Mouse (Mus musculus) ovary, adult 18-20 months (tissue): Measurements from ENCODE around the gene Chd1.
"Not testable (repeated sequence)": the region's sequence is repeated elsewhere in the genome, so short reads cannot be mapped to it uniquely, and the experiment has no call there.

Source experiments
- DNase-seq: peaks from one replicate; pipeline ENCODE4 v3.0.0; 2022; ENCODE audit warnings: low spot score, mixed read lengths

The Chd1 gene

GRCm38 (mm10) chr17:15737346-15737917 is 32.7 kb downstream of the Chd1 start:
- no peak for DNase-seq

GRCm38 (mm10) chr17:15741836-15742235 is 37.1 kb downstream of the Chd1 start:
- no peak for DNase-seq

- DNase-seq, result no peak
These were observed 38.2 kb downstream of the Chd1 start for GRCm38 (mm10) chr17:15742953-15743352.

GRCm38 (mm10) chr17:15743379-15743778 is 38.6 kb downstream of the Chd1 start:
- peak; percentile 3 for DNase-seq

GRCm38 (mm10) chr17:15746696-15747095 is 41.9 kb downstream of the Chd1 start:
- DNase-seq, result no peak

GRCm38 (mm10) chr17:15748022-15748421 is 43.3 kb downstream of the Chd1 start:
- no peak for DNase-seq

GRCm38 (mm10) chr17:15751264-15751663 is 46.5 kb downstream of the Chd1 start:
- DNase-seq, result not testable (repeated sequence)

- DNase-seq, result no peak
These were observed 56.4 kb downstream of the Chd1 start for GRCm38 (mm10) chr17:15761191-15761590.

- no peak for DNase-seq
These were observed 64.4 kb downstream of the Chd1 start for GRCm38 (mm10) chr17:15769081-15769724.

- no peak for DNase-seq
These were observed 69.2 kb downstream of the Chd1 start for GRCm38 (mm10) chr17:15773956-15774355.

- no peak for DNase-seq
These were observed 69.9 kb downstream of the Chd1 start for GRCm38 (mm10) chr17:15774565-15775215.

- DNase-seq, result no peak
These were observed 71.6 kb downstream of the Chd1 start for GRCm38 (mm10) chr17:15776349-15776748.

GRCm38 (mm10) chr17:15777979-15778378 is 73.2 kb downstream of the Chd1 start:
- no peak for DNase-seq

GRCm38 (mm10) chr17:15787036-15787435 is 82.3 kb downstream of the Chd1 start:
- no peak for DNase-seq

GRCm38 (mm10) chr17:15790716-15791115 is 85.9 kb downstream of the Chd1 start:
- DNase-seq, result no peak

GRCm38 (mm10) chr17:15799195-15799793 is 94.5 kb downstream of the Chd1 start:
- no peak for DNase-seq

- DNase-seq, result no peak
These were observed 99.4 kb downstream of the Chd1 start for GRCm38 (mm10) chr17:15804008-15804812.

GRCm38 (mm10) chr17:15807295-15807984 is 102.7 kb downstream of the Chd1 start:
- DNase-seq, result no peak

GRCm38 (mm10) chr17:15808015-15808414 is 103.2 kb downstream of the Chd1 start:
- DNase-seq, result no peak

- DNase-seq, result no peak
These were observed 104.0 kb downstream of the Chd1 start for GRCm38 (mm10) chr17:15808468-15809374.

- DNase-seq, result no peak
These were observed 105.2 kb downstream of the Chd1 start for GRCm38 (mm10) chr17:15809949-15810348.
